Mouse (Mus musculus): ENCODE results near the gene B3gnt9. TPM values are rescaled to one million over a fixed set of nuclear protein-coding genes. Genes with fewer than 3 reads are reported as not detected.
A peak's percentile ranks its signal among the peaks of the same experiment; 100 is the strongest.

The B3gnt9 gene
- total and polyA plus RNA-seq, 3 experiments: 2.7 to 4.7 TPM; not detected in 1

GRCm38 (mm10) chr8:105266775-105267174, 11.8 kb upstream of the B3gnt9 start:
- Histone ChIP-seq H3K9ac (ENCODE audit: control insufficient read depth, low read depth, low read length, poor library complexity, severe bottlenecking) (peak overlapping the region; percentile 12; the same call in 1 of the 2 replicates), H3K27ac (ENCODE audit: control insufficient read depth, low read depth, low read length) (peak overlapping the region; percentile 43; the same call in 1 of the 2 replicates), H3K27me3 (ENCODE audit: control insufficient read depth in 1 of 2, insufficient read depth in 2 of 2, low read length in 2 of 2) (no peaks in the 10 kb centered on the region), H3K4me1 (ENCODE audit: control insufficient read depth in 1 of 2, insufficient read depth in 2 of 2, low read length in 2 of 2) (peaks cover 7 to 28% of the 10 kb centered on the region in 2 experiments), H3K9me3 (replicated peaks; ENCODE audit: insufficient read depth, low read length) (no peaks in the 10 kb centered on the region), H3K4me3 (ENCODE audit: control insufficient read depth in 1 of 2, insufficient read depth in 1 of 2, low read depth in 2 of 2, low read length in 2 of 2) (no peak overlapping the region), H3K36me3 (ENCODE audit: control insufficient read depth in 1 of 2, insufficient read depth in 2 of 2, low read length in 2 of 2) (peaks cover 0 to 17% of the 10 kb centered on the region in 2 experiments; a peak in 2 of 4 replicates), H3K79me2 (ENCODE audit: control insufficient read depth, insufficient read depth, low read length, poor library complexity) (peaks cover 15% of the 10 kb centered on the region)
- peak; percentile 67 for DNase-seq (ENCODE audit: low read depth, low spot score)
- no peak for TF ChIP-seq ZKSCAN1 (IDR thresholded peaks at IDR 0.05; ENCODE audit: low read depth, low read length)
- no peak for TF ChIP-seq TAL1 (IDR thresholded peaks at IDR 0.05; ENCODE audit: low read length)
- 0 out of 2 replicates have a peak, but pooled peaks have one; percentile 12 for TF ChIP-seq TBP (IDR thresholded peaks at IDR 0.05; ENCODE audit: low read depth, low read length)
- TF ChIP-seq POLR2A (IDR thresholded peaks at IDR 0.05; ENCODE audit: control insufficient read depth in 1 of 2, insufficient read depth in 1 of 2, low read depth in 1 of 2, low read length in 2 of 2, poor library complexity in 1 of 2): no peak
- no peak for TF ChIP-seq RAD21 (IDR thresholded peaks at IDR 0.05; ENCODE audit: low read depth, low read length)
- peak; percentile 62; the same call in 1 of the 2 replicates for TF ChIP-seq MAZ (IDR thresholded peaks at IDR 0.05; ENCODE audit: low read depth, low read length)
- TF ChIP-seq ETS1 (IDR thresholded peaks at IDR 0.05; ENCODE audit: low read depth, low read length): peak; percentile 49; the same call in 1 of the 2 replicates
- TF ChIP-seq TCF12 (IDR thresholded peaks at IDR 0.05; ENCODE audit: low read depth, low read length): no peak; the same call in 1 of the 2 replicates
- 0 out of 2 replicates have a peak, but pooled peaks have one; percentile 15 for TF ChIP-seq MXI1 (IDR thresholded peaks at IDR 0.05; ENCODE audit: low read depth, low read length)
- peak; percentile 41; the same call in 1 of the 2 replicates for TF ChIP-seq SIN3A (IDR thresholded peaks at IDR 0.05; ENCODE audit: low read length)
- no peak for TF ChIP-seq KAT2A (conservative IDR thresholded peaks at IDR 0.05; ENCODE audit: low read depth, low read length)

DNA sequence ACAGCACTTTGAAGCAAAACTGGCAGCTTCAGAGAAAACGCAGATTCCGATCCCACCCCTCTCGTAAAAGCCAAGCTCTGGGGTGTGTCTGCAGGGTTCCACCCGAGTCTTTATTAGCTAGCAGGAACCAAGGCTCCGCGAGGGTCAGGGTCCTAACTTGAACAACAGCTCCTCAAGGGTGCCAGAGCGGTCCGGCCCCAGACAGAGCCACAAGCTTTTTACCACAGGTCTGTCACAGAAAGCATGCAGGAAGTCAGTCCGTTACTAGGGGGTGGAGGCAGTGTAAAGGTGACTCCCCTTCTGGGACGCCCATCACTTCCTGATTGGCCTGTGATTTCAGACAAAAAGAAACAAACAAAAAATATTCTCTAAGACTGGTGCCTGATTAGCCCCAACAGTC, 10.2 kb upstream of the B3gnt9 start:
- H3K27me3 ChIP-seq (ENCODE audit: control insufficient read depth in 1 of 2, insufficient read depth in 2 of 2, low read length in 2 of 2): no peaks in the 10 kb centered on the region
- peak; percentile 89 for DNase-seq (ENCODE audit: low read depth, low spot score)
- H3K9me3 ChIP-seq (replicated peaks; ENCODE audit: insufficient read depth, low read length): no peaks in the 10 kb centered on the region
- H3K79me2 ChIP-seq (ENCODE audit: control insufficient read depth, insufficient read depth, low read length, poor library complexity): peaks cover 15% of the 10 kb centered on the region
- TF ChIP-seq NELFE (IDR thresholded peaks at IDR 0.05; ENCODE audit: low read depth, low read length) (peak; percentile 55), ELF1 (IDR thresholded peaks at IDR 0.05; ENCODE audit: low read depth, low read length) (peak; percentile 83), HCFC1 (IDR thresholded peaks at IDR 0.05; ENCODE audit: low read depth, low read length) (0 out of 2 replicates have a peak, but pooled peaks have one; percentile 57), UBTF (IDR thresholded peaks at IDR 0.05; ENCODE audit: borderline replicate concordance, insufficient read depth, low read depth, low read length) (no peak), MAX (IDR thresholded peaks at IDR 0.05; ENCODE audit: low read length) (peak; percentile 71), MYC (IDR thresholded peaks at IDR 0.05; ENCODE audit: low read depth, low read length) (peak; percentile 53; the same call in 1 of the 2 replicates), USF1 (IDR thresholded peaks at IDR 0.05; ENCODE audit: low read depth, low read length) (no peak), E2F4 (IDR thresholded peaks at IDR 0.05; ENCODE audit: borderline replicate concordance, low read depth, low read length) (no peak), SIN3A (IDR thresholded peaks at IDR 0.05; ENCODE audit: low read length) (peak; percentile 79), POLR2A (IDR thresholded peaks at IDR 0.05; ENCODE audit: control insufficient read depth in 1 of 2, insufficient read depth in 1 of 2, low read depth in 1 of 2, low read length in 2 of 2, poor library complexity in 1 of 2) (peak in 1 of 2 experiments; percentile 39; a peak in 1 of 4 replicates), MYB (IDR thresholded peaks at IDR 0.05; ENCODE audit: low read depth, low read length) (peak; percentile 39; the same call in 1 of the 2 replicates), MXI1 (IDR thresholded peaks at IDR 0.05; ENCODE audit: low read depth, low read length) (peak; percentile 88)
- peaks cover 7 to 40% of the 10 kb centered on the region in 2 experiments for H3K4me1 ChIP-seq (ENCODE audit: control insufficient read depth in 1 of 2, insufficient read depth in 2 of 2, low read length in 2 of 2)
- peak overlapping the region; percentile 77 for H3K27ac ChIP-seq (ENCODE audit: control insufficient read depth, low read depth, low read length)
- peaks cover 0 to 25% of the 10 kb centered on the region in 2 experiments; a peak in 2 of 4 replicates for H3K36me3 ChIP-seq (ENCODE audit: control insufficient read depth in 1 of 2, insufficient read depth in 2 of 2, low read length in 2 of 2)
- peak overlapping the region; percentile 87 for H3K9ac ChIP-seq (ENCODE audit: control insufficient read depth, low read depth, low read length, poor library complexity, severe bottlenecking)
- H3K4me3 ChIP-seq (ENCODE audit: control insufficient read depth in 1 of 2, insufficient read depth in 1 of 2, low read depth in 2 of 2, low read length in 2 of 2): peak overlapping the region; percentile 84 to 98

All from MEL (cell line).